Mouse (Mus musculus): Measurements from ENCODE around the gene Znrf4.

DNA sequence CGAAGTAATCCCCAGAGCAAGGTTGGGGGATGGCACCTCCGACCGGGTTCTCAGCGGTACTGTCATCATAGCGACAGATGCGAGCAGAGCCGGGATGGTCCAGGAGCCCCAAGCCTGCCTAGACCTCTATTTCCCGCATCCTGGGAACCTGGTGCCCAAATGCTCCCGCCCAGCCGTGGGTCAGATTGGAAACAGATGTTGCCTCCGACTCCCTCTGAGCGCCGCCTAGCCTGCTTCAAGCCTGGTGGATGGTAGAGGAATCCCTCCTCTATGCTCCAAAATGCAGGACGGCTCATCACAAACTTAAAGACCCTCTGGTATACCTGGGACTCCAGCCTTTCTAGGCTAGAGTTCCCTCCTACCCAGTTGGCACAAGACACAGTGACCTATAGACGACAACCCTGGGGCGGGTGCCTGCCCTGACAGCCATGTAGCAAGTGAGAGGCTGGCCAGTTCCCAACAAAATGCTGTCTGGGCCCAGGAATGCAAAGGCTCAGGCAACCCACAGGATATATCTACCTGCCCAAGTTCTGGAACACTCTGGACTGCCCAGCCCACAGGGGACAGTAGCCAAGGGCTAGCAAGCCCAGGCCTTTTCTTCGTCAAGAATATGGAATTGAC lies 49.3 kb downstream of the Znrf4 start:
- TF ChIP-seq CTCF (IDR thresholded peaks at IDR 0.05; ENCODE audit: low read depth, low read length) (no peak), POLR2A (IDR thresholded peaks at IDR 0.05; ENCODE audit: extremely low read depth, insufficient read depth, low read length) (no peak)
